Mouse (Mus musculus): ENCODE measurements around the gene Babam2.

DNA sequence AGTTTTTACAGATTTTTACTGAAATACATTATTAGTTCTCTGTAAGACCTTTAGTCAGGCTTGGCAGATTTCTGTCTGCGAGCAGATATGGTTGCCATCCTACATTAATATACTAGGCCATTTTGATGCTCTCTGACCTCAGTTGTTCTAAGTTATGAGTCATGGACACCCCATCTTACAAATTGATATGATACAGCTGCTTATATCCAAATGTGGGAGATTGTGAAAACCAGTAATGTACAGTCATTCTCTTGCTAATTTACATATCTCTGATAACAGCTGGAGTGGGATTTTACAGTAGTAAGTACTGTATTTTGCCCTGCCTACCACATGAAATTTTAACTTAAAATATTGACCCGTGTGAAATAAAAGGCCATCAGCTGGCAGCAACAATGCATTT lies 204.7 kb downstream of the Babam2 start:
- TF ChIP-seq EP300 (IDR thresholded peaks at IDR 0.05; ENCODE audit: insufficient read depth, low read depth, low read length) = no peak
- TF ChIP-seq CTCF (IDR thresholded peaks at IDR 0.05; ENCODE audit: low read depth, low read length) = no peak
